Mouse (Mus musculus) heart, postnatal 0 days (tissue): ENCODE measurements around the gene Rsrp1. TPM values are rescaled to one million over a fixed set of nuclear protein-coding genes. Genes with fewer than 3 reads are reported as not detected.

Experiments
- ATAC-seq: fragments of 200-750 bp; cut with Nextera tagmentation; 2 replicates; pipeline ENCODE4 v1.8.0; 2017; ENCODE audit warnings: low read depth, moderate number of reproducible peaks, moderate library complexity; ENCODE audit not compliant: insufficient read depth
- DNase-seq: peaks from one replicate; pipeline ENCODE4 v3.0.0-alpha.2; 2016; ENCODE audit warnings: low spot score
- H3K27ac ChIP-seq: fragments of 300-500 bp; sonication (generic); 2 replicates; pipeline ENCODE4 v1.5.1; 2014; ENCODE audit warnings: low read depth, mild to moderate bottlenecking
- H3K27me3 ChIP-seq: fragments of 300-500 bp; sonication (generic); 2 replicates; pipeline ENCODE4 v1.6.1; 2014; ENCODE audit warnings: low read length, mixed read lengths; ENCODE audit not compliant: control insufficient read depth, insufficient read depth
- H3K36me3 ChIP-seq: fragments of 300-500 bp; sonication (generic); replicated peaks from 2 replicates; pipeline ENCODE4 v1.6.1; 2014; ENCODE audit warnings: low read length, mixed read lengths; ENCODE audit not compliant: control insufficient read depth, insufficient read depth
- H3K4me1 ChIP-seq: fragments of 300-500 bp; sonication (generic); 2 replicates; pipeline ENCODE4 v1.6.1; 2014; ENCODE audit warnings: antibody characterized with exemption; ENCODE audit not compliant: control insufficient read depth, insufficient read depth
- H3K4me2 ChIP-seq: fragments of 300-500 bp; sonication (generic); 2 replicates; pipeline ENCODE4 v1.6.1; 2014; ENCODE audit warnings: low read depth, mild to moderate bottlenecking, low read length, moderate library complexity
- H3K4me3 ChIP-seq: fragments of 300-500 bp; sonication (generic); 2 replicates; pipeline ENCODE4 v1.5.1; 2014; ENCODE audit warnings: low read depth, low read length
- H3K9ac ChIP-seq: fragments of 300-500 bp; sonication (generic); replicated peaks from 2 replicates; pipeline ENCODE4 v1.6.1; 2014; ENCODE audit warnings: low read depth, low read length, mixed read lengths
- H3K9me3 ChIP-seq: fragments of 300-500 bp; sonication (generic); replicated peaks from 2 replicates; pipeline ENCODE4 v1.6.1; 2016; ENCODE audit warnings: low read length; ENCODE audit not compliant: control insufficient read depth
- CTCF ChIP-seq: IDR thresholded peaks from 2 replicates; pipeline ENCODE4 v1.5.1; 2016; ENCODE audit warnings: antibody characterized with exemption, control low read depth, low read depth
- EP300 ChIP-seq: IDR thresholded peaks from 2 replicates; pipeline ENCODE4 v1.6.1; 2016; ENCODE audit warnings: antibody characterized with exemption, low read depth
- WGBS: fragments of 180-500 bp; shearing (Covaris S2); extraction: QIAGEN DNeasy Blood & Tissue Kit; methylation state at CpG from one replicate; pipeline ENCODE4 v1.1.7; 2014; 5-methylcytosine and 5-hydroxymethylcytosine counted together
- polyA plus RNA-seq: library from polyadenylated mRNA; unstranded; fragments of >200 nt; fragmentation: Nextera tagmentation; extraction: Ambion mirVana; gene quantifications from 2 replicates; pipeline ENCODE4 v1.2.1, GENCODE M21; 2015
- total RNA-seq: library from RNA; depleted of rRNA; stranded (reverse); fragments of >200 nt; gene quantifications from 2 replicates; pipeline ENCODE4 v1.2.3, GENCODE M21; 2014; ENCODE audit warnings: low replicate concordance; rRNA removed

Gene Rsrp1
- total RNA-seq (80.5 and 85.8 TPM in 2 replicates), polyA plus RNA-seq (295 and 322 TPM in 2 replicates)

GRCm38 (mm10) chr4:134923258-134924018 is at the start of gene Rsrp1:
Gene Rsrp1, plus strand, starts transcription at chr4:134923592.
- TF ChIP-seq CTCF: no peak
- TF ChIP-seq EP300: peak; percentile 70; the same call in 1 of the 2 replicates
- WGBS: under 1% methylated on average over 64 of the region's 64 CpGs
- peaks cover 3% of the 10 kb centered on the region for H3K4me1 ChIP-seq
- no peaks in the 10 kb centered on the region for H3K9me3 ChIP-seq
- H3K4me2 ChIP-seq: peak within 1 kb of the TSS; percentile 84
- ATAC-seq (peak; percentile 93), DNase-seq (peak; percentile 99)
- peak within 1 kb of the TSS; percentile 96 for H3K4me3 ChIP-seq
- peak within 1 kb of the TSS; percentile 99 for H3K9ac ChIP-seq
- H3K27me3 ChIP-seq: no peaks in the 10 kb centered on the region
- peak within 1 kb of the TSS; percentile 98 for H3K27ac ChIP-seq
- H3K36me3 ChIP-seq: peaks cover 34% of the 10 kb centered on the region

GRCm38 (mm10) chr4:134876171-134876570 is 47.2 kb upstream of the Rsrp1 start:
- Histone ChIP-seq H3K27me3 (no peaks in the 10 kb centered on the region), H3K36me3 (no peaks in the 10 kb centered on the region), H3K4me2 (no peak overlapping the region), H3K9me3 (no peaks in the 10 kb centered on the region), H3K27ac (no peak overlapping the region), H3K4me3 (no peak overlapping the region), H3K4me1 (peaks cover 7% of the 10 kb centered on the region), H3K9ac (no peak overlapping the region)
- TF ChIP-seq CTCF (no peak), EP300 (no peak)
- ATAC-seq (no peak), DNase-seq (no peak)
- WGBS: 71% methylated on average over 9 of the region's 9 CpGs

GRCm38 (mm10) chr4:134879410-134879981 is 43.9 kb upstream of the Rsrp1 start:
- ATAC-seq: no peak
- H3K9ac ChIP-seq: no peak overlapping the region; the same call in 1 of the 2 replicates

GRCm38 (mm10) chr4:134880041-134880440 is 43.4 kb upstream of the Rsrp1 start:
- Histone ChIP-seq H3K4me1 (peaks cover 18% of the 10 kb centered on the region), H3K4me3 (0 out of 2 replicates have a peak overlapping the region, but pooled peaks have one; percentile 29), H3K27ac (no peak overlapping the region), H3K4me2 (peak overlapping the region; percentile 67), H3K9me3 (no peaks in the 10 kb centered on the region), H3K27me3 (no peaks in the 10 kb centered on the region), H3K36me3 (no peaks in the 10 kb centered on the region), H3K9ac (no peak overlapping the region)
- no peak for DNase-seq
- ATAC-seq: no peak
- no peak for TF ChIP-seq EP300
- TF ChIP-seq CTCF: peak; percentile 45
- 41% methylated on average over 6 of the region's 6 CpGs for WGBS

More at GRCm38 (mm10) chr4:134879410-134879981, 43.9 kb upstream of the Rsrp1 start:
- Histone ChIP-seq H3K27me3 (no peaks in the 10 kb centered on the region), H3K9me3 (no peaks in the 10 kb centered on the region), H3K27ac (no peak overlapping the region), H3K4me1 (peaks cover 15% of the 10 kb centered on the region), H3K36me3 (no peaks in the 10 kb centered on the region), H3K4me3 (peak overlapping the region; percentile 29), H3K4me2 (peak overlapping the region; percentile 67)
- peak; percentile 50 for DNase-seq
- 4% methylated on average over 17 of the region's 17 CpGs for WGBS
- peak; percentile 77 for TF ChIP-seq CTCF
- no peak for TF ChIP-seq EP300

- ATAC-seq: peak; percentile 52
- Histone ChIP-seq H3K36me3 (no peaks in the 10 kb centered on the region), H3K4me2 (no peak overlapping the region), H3K4me3 (no peak overlapping the region), H3K4me1 (peaks cover 18% of the 10 kb centered on the region), H3K9me3 (no peaks in the 10 kb centered on the region), H3K9ac (no peak overlapping the region), H3K27ac (peak overlapping the region; percentile 85), H3K27me3 (no peaks in the 10 kb centered on the region)
- 26% methylated on average over 7 of the region's 7 CpGs for WGBS
- peak; percentile 56 for DNase-seq
- peak; percentile 55 for TF ChIP-seq CTCF
- TF ChIP-seq EP300: no peak
These were observed 40.1 kb upstream of the Rsrp1 start for GRCm38 (mm10) chr4:134883266-134883665.
